Mouse (Mus musculus) heart, postnatal 0 days (tissue): ENCODE measurements at regions not wholly inside any gene's neighbourhood (a gene's known extent, or its start where the extent isn't known, plus 50 kb on each side); places are given as distances from the start of the nearest gene placed in this dataset.

Experiments
- CTCF ChIP-seq: IDR thresholded peaks from 2 replicates; pipeline ENCODE4 v1.5.1; 2016; ENCODE audit warnings: antibody characterized with exemption, control low read depth, low read depth
- EP300 ChIP-seq: IDR thresholded peaks from 2 replicates; pipeline ENCODE4 v1.6.1; 2016; ENCODE audit warnings: antibody characterized with exemption, low read depth

DNA sequence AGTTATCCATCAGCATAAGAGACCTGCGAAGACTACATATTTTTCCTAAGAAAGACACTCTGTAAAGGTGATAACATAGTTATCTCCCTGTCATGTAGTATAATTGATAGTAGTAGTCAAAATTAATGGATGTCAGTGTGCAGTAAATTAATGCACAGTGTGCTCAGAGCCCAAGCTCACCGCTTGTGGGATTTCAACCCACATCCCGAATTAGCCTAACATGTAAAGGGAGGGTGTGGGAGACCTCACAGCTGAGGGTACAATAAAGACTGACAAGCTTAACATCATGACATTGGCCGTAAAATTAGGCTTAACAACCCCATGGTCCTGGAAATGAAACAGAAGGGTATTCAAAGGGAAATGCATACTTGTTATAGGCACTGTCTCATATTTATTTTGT is 1042.0 kb upstream of the Tenm4 start:
- no peak for TF ChIP-seq CTCF
- no peak for TF ChIP-seq EP300
